Mouse (Mus musculus): ENCODE data around the gene Lypla2. TPM values are rescaled to one million over a fixed set of nuclear protein-coding genes. Genes with fewer than 3 reads are reported as not detected.
"Not testable (repeated sequence)": the region's sequence is repeated elsewhere in the genome, so short reads cannot be mapped to it uniquely, and the experiment has no call there.

The Lypla2 gene
- total RNA-seq, 2 experiments from 2014 or later: 107 to 111 TPM

GRCm38 (mm10) chr4:135949911-135950310, 22.5 kb downstream of the Lypla2 start:
- DNase-seq (ENCODE audit: low spot score in 2 of 2): no peak

GRCm38 (mm10) chr4:135949475-135949874, 23.0 kb downstream of the Lypla2 start:
- no peak for DNase-seq (ENCODE audit: low spot score in 2 of 2)

- DNase-seq (ENCODE audit: low spot score in 2 of 2): no peak
Observed at GRCm38 (mm10) chr4:135948142-135948541, 24.3 kb downstream of the Lypla2 start.

- no peak for DNase-seq (ENCODE audit: low spot score in 2 of 2)
Observed at GRCm38 (mm10) chr4:135946659-135947301, 25.6 kb downstream of the Lypla2 start.

GRCm38 (mm10) chr4:135946278-135946658, 26.2 kb downstream of the Lypla2 start, which contains the start of gene Hmgcl:
Hmgcl (plus strand) TSS chr4:135946448.
- peak; percentile 93 to 97 for DNase-seq (ENCODE audit: low spot score in 2 of 2)

GRCm38 (mm10) chr4:135945706-135946105, 26.7 kb downstream of the Lypla2 start:
- no peak for DNase-seq (ENCODE audit: low spot score in 2 of 2)

- DNase-seq (ENCODE audit: low spot score in 2 of 2): no peak
Observed at GRCm38 (mm10) chr4:135943389-135943788, 29.0 kb downstream of the Lypla2 start.

- no peak for DNase-seq (ENCODE audit: low spot score in 2 of 2)
Observed at GRCm38 (mm10) chr4:135942193-135942592, 30.2 kb downstream of the Lypla2 start.

GRCm38 (mm10) chr4:135941026-135941425, 31.4 kb downstream of the Lypla2 start:
- DNase-seq (ENCODE audit: low spot score in 2 of 2): not testable (repeated sequence)

- no peak for DNase-seq (ENCODE audit: low spot score in 2 of 2)
Observed at GRCm38 (mm10) chr4:135938858-135939257, 33.6 kb downstream of the Lypla2 start.

GRCm38 (mm10) chr4:135935502-135935901, 36.9 kb downstream of the Lypla2 start:
- DNase-seq (ENCODE audit: low spot score in 2 of 2): no peak

GRCm38 (mm10) chr4:135934708-135935500, 37.5 kb downstream of the Lypla2 start:
- DNase-seq (ENCODE audit: low spot score in 2 of 2): no peak

- DNase-seq (ENCODE audit: low spot score in 2 of 2): no peak
Observed at GRCm38 (mm10) chr4:135931832-135932231, 40.6 kb downstream of the Lypla2 start.

GRCm38 (mm10) chr4:135930239-135930638, 42.2 kb downstream of the Lypla2 start:
- DNase-seq (ENCODE audit: low spot score in 2 of 2): no peak

- DNase-seq (ENCODE audit: low spot score in 2 of 2): no peak
Observed at GRCm38 (mm10) chr4:135929828-135930227, 42.6 kb downstream of the Lypla2 start.

GRCm38 (mm10) chr4:135929405-135929804, 43.0 kb downstream of the Lypla2 start:
- DNase-seq (ENCODE audit: low spot score in 2 of 2): no peak

GRCm38 (mm10) chr4:135928376-135928775, 44.0 kb downstream of the Lypla2 start:
- no peak for DNase-seq (ENCODE audit: low spot score in 2 of 2)

GRCm38 (mm10) chr4:135926861-135927260, 45.6 kb downstream of the Lypla2 start:
- DNase-seq (ENCODE audit: low spot score in 2 of 2): no peak

- DNase-seq (ENCODE audit: low spot score in 2 of 2): no peak
Observed at GRCm38 (mm10) chr4:135926195-135926808, 46.1 kb downstream of the Lypla2 start.

- no peak for DNase-seq (ENCODE audit: low spot score in 2 of 2)
Observed at GRCm38 (mm10) chr4:135925341-135925740, 47.1 kb downstream of the Lypla2 start.

- DNase-seq (ENCODE audit: low spot score in 2 of 2): no peak
Observed at GRCm38 (mm10) chr4:135924418-135924817, 48.0 kb downstream of the Lypla2 start.

GRCm38 (mm10) chr4:135922190-135922589, 50.2 kb downstream of the Lypla2 start:
- no peak for DNase-seq (ENCODE audit: low spot score in 2 of 2)
